Mouse (Mus musculus) heart, postnatal 36 days (tissue): ENCODE measurements around the gene Olfr972. TPM values are rescaled to one million over a fixed set of nuclear protein-coding genes. Genes with fewer than 3 reads are reported as not detected.
"Not testable (repeated sequence)": the region's sequence is repeated elsewhere in the genome, so short reads cannot be mapped to it uniquely, and the experiment has no call there.

Experiments used
- DNase-seq, 2 experiments: peaks; one replicate each; pipeline ENCODE4 v3.0.0; 2021 to 2022
- intact Hi-C: fragments of 180-260 bp; cut with DNase I; formaldehyde crosslinking; loops from one replicate; pipeline ENCODE4 v1.15.1; 2025
- total RNA-seq, 2 experiments: library from RNA; stranded (reverse); gene quantifications; 2 replicates each; pipeline ENCODE4 v1.2.3; 2021

The Olfr972 gene
- not detected for total RNA-seq

- DNase-seq, result no peak
- intact Hi-C loops, result no loop called here
Measured at GRCm38 (mm10) chr9:39866122-39866521, at the start of gene Olfr972. Olfr972 (plus strand) TSS chr9:39866422.

GRCm38 (mm10) chr9:39836576-39836975 is 29.6 kb upstream of the Olfr972 start, which contains the start of gene Olfr971:
Olfr971 (plus strand) TSS chr9:39836876.
- DNase-seq, intact Hi-C loops: not testable (repeated sequence)

GRCm38 (mm10) chr9:39871986-39872385 is 5.8 kb downstream of the Olfr972 start:
- intact Hi-C loops, DNase-seq: not testable (repeated sequence)

GRCm38 (mm10) chr9:39877541-39878396 is 11.5 kb downstream of the Olfr972 start:
- intact Hi-C loops, DNase-seq: not testable (repeated sequence)

- intact Hi-C loops, result no loop called here
- DNase-seq, result no peak
Measured at GRCm38 (mm10) chr9:39905106-39905505, 38.9 kb downstream of the Olfr972 start.

GRCm38 (mm10) chr9:39907036-39907435 is 40.8 kb downstream of the Olfr972 start, which contains the start of gene Olfr229:
Olfr229 (plus strand) TSS chr9:39907336.
- intact Hi-C loops, result no loop called here
- DNase-seq, result no peak

- DNase-seq, result no peak
- intact Hi-C loops, result no loop called here
Measured at GRCm38 (mm10) chr9:39909939-39910338, 43.7 kb downstream of the Olfr972 start.

Other genes starting within 250 kb of the Olfr972 start
- gene Olfr960, start 245.0 kb upstream of the Olfr972 start, total RNA-seq, result not detected
- gene Olfr961, start 221.3 kb upstream of the Olfr972 start, total RNA-seq, result not detected
- gene Olfr963, start 199.2 kb upstream of the Olfr972 start, total RNA-seq, result not detected
- not detected for gene Olfr149, start 159.3 kb upstream of the Olfr972 start, total RNA-seq
- gene Olfr965, start 155.1 kb upstream of the Olfr972 start, total RNA-seq, result not detected
- gene Olfr150, start 135.4 kb upstream of the Olfr972 start, total RNA-seq, result not detected
- gene Olfr967, start 120.2 kb upstream of the Olfr972 start, total RNA-seq, result not detected
- not detected for gene Olfr968, start 83.2 kb upstream of the Olfr972 start, total RNA-seq
- not detected for gene Olfr969, start 75.5 kb upstream of the Olfr972 start, total RNA-seq
- not detected for gene Olfr970, start 57.6 kb upstream of the Olfr972 start, total RNA-seq
- gene Olfr971, start 29.5 kb upstream of the Olfr972 start, total RNA-seq, result not detected
- gene Olfr229, start 40.9 kb downstream of the Olfr972 start, total RNA-seq, result not detected
- not detected for gene Olfr974, start 71.1 kb downstream of the Olfr972 start, total RNA-seq
- gene Olfr975, start 85.6 kb downstream of the Olfr972 start, total RNA-seq, result not detected
- not detected for gene Olfr976, start 94.7 kb downstream of the Olfr972 start, total RNA-seq
- not detected for gene Olfr978, start 125.7 kb downstream of the Olfr972 start, total RNA-seq
- not detected for gene Olfr979, start 137.0 kb downstream of the Olfr972 start, total RNA-seq
- not detected for gene Olfr980, start 143.2 kb downstream of the Olfr972 start, total RNA-seq
- gene Olfr981, start 155.0 kb downstream of the Olfr972 start, total RNA-seq, result not detected
- gene Olfr982, start 207.4 kb downstream of the Olfr972 start, total RNA-seq, result not detected
- gene Olfr983, start 227.2 kb downstream of the Olfr972 start, total RNA-seq, result not detected
- not detected for gene Olfr984, start 247.8 kb downstream of the Olfr972 start, total RNA-seq